Mouse (Mus musculus): ENCODE measurements at regions not wholly inside any gene's neighbourhood (a gene's known extent, or its start where the extent isn't known, plus 50 kb on each side); places are given as distances from the start of the nearest gene placed in this dataset.
A peak's percentile ranks its signal among the peaks of the same experiment; 100 is the strongest.

GRCm38 (mm10) chr14:98629026-98629425, 365.1 kb downstream of the Rpl36a-ps1 start:
- TF ChIP-seq CTCF (IDR thresholded peaks at IDR 0.05) (peak; percentile 34; the same call in 1 of the 2 replicates), EP300 (IDR thresholded peaks at IDR 0.05) (no peak)

Measured in lung, postnatal 0 days (tissue).